Mouse (Mus musculus): Measurements from ENCODE around the gene Nek5. TPM values are rescaled to one million over a fixed set of nuclear protein-coding genes. Genes with fewer than 3 reads are reported as not detected.
"Not testable (repeated sequence)": the region's sequence is repeated elsewhere in the genome, so short reads cannot be mapped to it uniquely, and the experiment has no call there.

The Nek5 gene
- polyA plus RNA-seq, 1 experiment from 2014 or later = 3.4 TPM

DNA sequence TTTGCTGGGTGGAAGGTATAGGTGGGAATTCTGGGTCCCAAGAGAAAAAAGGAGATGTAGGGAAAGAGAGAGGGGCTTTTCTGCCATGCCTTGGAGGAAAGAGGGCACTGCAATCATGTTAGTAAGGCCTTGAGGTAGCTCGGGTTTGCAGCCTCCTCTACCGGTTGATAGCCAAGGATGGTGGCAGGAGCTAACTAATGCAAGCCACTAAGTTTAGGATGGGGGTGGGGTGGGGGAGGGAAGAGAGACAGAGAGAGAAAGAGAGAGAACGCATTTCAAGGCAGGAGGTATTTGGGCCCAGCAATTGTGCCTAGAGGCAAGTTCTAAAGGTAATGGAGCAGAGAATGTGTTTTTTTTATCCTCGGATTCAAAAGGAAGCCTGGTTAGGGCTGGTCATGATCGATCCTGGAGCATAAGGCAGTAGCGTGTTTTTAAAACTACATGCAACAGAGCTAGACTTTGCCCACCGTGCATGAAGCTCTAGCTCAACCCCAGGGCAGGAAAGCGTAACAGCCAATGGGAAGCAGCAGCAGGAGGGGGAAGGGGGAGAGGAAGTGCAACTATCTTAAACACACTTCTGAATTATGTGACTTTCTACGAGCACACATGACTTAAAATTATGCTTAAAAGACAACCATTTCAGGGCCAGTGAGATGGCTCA is 23.0 kb upstream of the Nek5 start:
- no peaks in the 10 kb centered on the region for H3K27me3 ChIP-seq

DNA sequence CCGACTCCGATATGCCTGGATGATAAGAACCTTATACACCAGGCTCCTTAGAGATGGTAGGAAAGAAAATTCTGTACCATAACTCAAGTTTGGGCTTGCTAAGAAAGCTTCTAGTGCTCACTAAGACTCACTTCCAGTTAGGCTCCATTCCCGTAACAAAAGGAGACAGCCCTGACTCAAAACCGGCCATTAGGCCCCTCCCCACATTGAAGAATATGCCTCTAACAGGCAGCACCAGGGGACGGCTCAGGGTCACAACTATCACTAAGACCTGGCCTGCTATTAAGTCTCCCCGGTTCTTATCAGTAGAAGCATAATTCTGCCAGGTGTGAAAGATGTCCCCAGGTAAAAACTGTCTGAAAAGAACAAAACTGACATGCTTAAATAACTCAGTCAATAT is 21.0 kb upstream of the Nek5 start:
- in situ Hi-C loops (cut with MboI; ENCODE audit: low pct_unique_long_range_greater_than_20kb) = no loop called here
- ChIA-PET CTCF (no interaction called here), POLR2A (no interaction called here)
- H3K27me3 ChIP-seq = no peaks in the 10 kb centered on the region
- ATAC-seq (no peak), DNase-seq (ENCODE audit: low read depth, low spot score) (no peak)
- TF ChIP-seq CTCF (IDR thresholded peaks at IDR 0.05) = no peak

More for the DNA sequence above, 23.0 kb upstream of the Nek5 start:
- no peak for DNase-seq (ENCODE audit: low read depth, low spot score)
- in situ Hi-C loops (cut with MboI; ENCODE audit: low pct_unique_long_range_greater_than_20kb) = no loop called here
- CTCF ChIA-PET = no interaction called here
- no peak for ATAC-seq
- TF ChIP-seq CTCF (IDR thresholded peaks at IDR 0.05) = no peak
- POLR2A ChIA-PET = interaction anchor here (0.6 to 0.7 kb wide), 3 partner anchors 12 to 77 kb away, joined by 3 to 6 read pairs (median 4); no protein-coding TSS in a partner anchor

DNA sequence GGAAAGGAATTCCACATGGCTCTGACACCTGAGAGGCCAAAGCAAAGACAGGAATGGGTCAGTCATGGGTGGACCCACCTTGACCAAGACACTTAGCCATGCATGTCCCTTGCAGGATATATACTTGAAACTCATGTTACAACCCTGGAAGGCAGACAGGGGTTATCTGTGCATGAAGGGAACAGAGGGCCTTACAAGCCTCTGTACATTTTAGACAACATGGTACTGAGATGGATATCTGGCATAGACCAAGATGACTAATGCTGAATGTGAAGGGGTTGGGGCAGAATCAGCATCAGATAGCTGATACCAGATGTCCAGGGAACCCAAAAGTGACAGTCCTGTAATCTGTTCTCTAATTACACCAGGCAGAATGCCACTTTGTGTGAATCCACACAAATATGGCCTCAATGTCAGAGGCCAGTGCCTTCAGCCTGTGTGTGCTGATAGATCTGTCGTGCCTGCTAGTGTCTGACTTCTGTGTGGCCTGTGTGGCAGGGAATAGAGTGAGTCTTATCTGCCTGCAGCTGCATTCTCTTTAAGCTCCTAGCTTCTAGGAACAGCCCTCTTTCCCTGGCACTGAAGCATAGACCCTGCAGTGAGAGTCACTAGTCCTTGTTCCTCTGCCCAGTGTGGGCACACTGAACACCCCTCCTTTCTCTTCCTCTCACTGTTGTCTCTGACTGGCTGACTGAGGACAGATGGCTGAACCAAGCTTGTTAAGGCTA is 19.1 kb upstream of the Nek5 start:
- in situ Hi-C loops (cut with MboI; ENCODE audit: low pct_unique_long_range_greater_than_20kb) = no loop called here
- no peak for ATAC-seq
- ChIA-PET POLR2A (no interaction called here), CTCF (no interaction called here)
- DNase-seq (ENCODE audit: low read depth, low spot score) = no peak
- TF ChIP-seq CTCF (IDR thresholded peaks at IDR 0.05) = no peak
- H3K27me3 ChIP-seq = no peaks in the 10 kb centered on the region

DNA sequence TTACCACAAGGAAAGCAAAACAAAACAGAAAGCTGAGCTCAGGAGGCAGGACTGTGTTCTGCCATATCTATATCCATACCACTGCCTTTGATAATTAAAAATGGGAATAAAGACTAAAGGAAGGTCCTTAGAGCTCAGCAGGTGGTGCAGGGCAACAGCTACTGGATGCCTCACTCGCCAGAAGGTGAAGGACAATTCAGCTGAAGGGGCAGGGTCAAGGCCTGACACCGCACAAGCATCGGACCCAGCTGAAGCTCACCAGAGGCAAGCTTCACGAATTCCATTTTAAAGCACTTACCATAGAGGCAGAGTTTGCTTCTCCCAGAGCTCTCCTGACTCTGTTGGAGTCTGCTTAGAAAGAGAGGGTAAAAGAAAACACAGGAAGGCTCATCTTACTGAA is 17.7 kb upstream of the Nek5 start:
- in situ Hi-C loops (cut with MboI; ENCODE audit: low pct_unique_long_range_greater_than_20kb) = no loop called here
- POLR2A ChIA-PET = no interaction called here
- CTCF ChIA-PET = interaction anchor here (1.0 to 1.6 kb wide), 7 partner anchors 10 to 50 kb away, joined by 3 to 6 read pairs (median 3); partner anchors contain the start of genes Nek3 and Vps36
- no peak for ATAC-seq
- no peaks in the 10 kb centered on the region for H3K27me3 ChIP-seq
- TF ChIP-seq CTCF (IDR thresholded peaks at IDR 0.05) = no peak
- DNase-seq (ENCODE audit: low read depth, low spot score) = no peak

DNA sequence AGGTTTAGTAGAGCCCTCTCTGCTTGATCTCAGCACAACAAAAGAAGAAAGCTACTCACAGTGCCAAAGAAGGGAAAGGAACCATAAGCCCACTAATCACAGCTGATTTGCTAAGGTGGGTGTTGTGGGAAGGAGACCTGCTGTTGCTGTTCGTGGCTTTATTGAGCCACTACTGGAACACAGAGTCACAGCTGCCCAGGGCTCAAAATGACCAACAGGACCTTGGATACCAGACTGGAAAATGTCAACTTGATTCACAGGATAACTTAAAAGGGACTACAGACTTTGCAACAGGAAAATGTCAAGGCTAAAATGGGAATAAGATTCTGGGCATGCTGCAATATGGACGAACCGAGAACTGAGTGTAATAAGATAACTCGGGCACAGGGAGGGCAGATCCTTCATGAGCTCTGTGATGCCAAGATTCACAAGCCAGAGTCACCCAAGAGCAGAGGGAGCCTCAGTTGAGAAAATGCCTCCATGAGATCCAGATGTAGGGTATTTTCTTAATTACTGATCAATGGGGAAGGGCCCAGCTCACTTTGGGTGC is 17.1 kb upstream of the Nek5 start:
- no peak for DNase-seq (ENCODE audit: low read depth, low spot score)
- ChIA-PET POLR2A (no interaction called here), CTCF (interaction anchor here (1.0 to 1.6 kb wide), 7 partner anchors 10 to 51 kb away, joined by 3 to 6 read pairs (median 3); partner anchors contain the start of genes Nek3 and Vps36)
- no peaks in the 10 kb centered on the region for H3K27me3 ChIP-seq
- ATAC-seq = no peak
- in situ Hi-C loops (cut with MboI; ENCODE audit: low pct_unique_long_range_greater_than_20kb) = no loop called here
- TF ChIP-seq CTCF (IDR thresholded peaks at IDR 0.05) = no peak

DNA sequence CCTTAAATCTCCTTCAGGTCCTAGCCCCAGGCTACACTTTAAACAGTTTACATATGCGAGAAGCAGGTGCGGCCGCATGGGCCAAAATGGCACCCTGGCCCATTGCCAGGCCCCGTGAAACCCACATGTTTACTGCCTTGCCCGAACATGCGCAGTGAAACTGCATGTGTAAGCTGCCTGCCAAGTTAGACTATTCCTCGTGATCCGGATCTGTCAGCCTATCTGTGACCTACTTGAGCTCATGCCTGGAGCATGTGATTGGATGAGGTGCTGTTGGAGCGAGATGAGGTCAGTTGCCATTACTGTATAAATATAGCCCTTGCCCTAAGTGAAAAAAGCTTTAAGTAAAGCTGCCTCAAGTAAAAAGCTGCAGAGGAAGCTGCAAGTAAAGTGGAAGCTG is 11.6 kb upstream of the Nek5 start:
- H3K27me3 ChIP-seq; in situ Hi-C loops (cut with MboI; ENCODE audit: low pct_unique_long_range_greater_than_20kb); ATAC-seq; DNase-seq (ENCODE audit: low read depth, low spot score); CTCF ChIA-PET: not testable (repeated sequence)
- POLR2A ChIA-PET = interaction anchor here (1.1 kb wide), 1 partner anchor 11 kb away, joined by 3 read pairs; no protein-coding TSS in a partner anchor

DNA sequence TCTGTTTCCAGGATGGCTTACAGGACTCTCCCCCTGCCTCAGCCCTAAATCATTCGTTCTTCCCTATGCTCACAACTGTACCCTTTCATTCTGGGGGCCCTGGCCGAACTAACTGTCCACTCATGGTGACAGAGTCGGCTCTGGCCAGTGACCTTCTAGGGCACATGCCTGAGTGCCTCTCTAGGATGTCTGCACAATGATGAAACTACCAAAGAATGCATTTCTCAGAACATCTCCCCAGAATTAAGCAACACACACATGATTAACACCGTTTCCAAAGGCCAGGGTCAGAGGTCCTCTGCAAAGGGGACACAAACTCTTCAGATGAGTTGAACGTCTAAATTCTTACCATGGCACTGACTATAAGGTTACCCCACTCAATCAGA is 9.9 kb upstream of the Nek5 start:
- ATAC-seq (peak; percentile 95), DNase-seq (ENCODE audit: low read depth, low spot score) (no peak)
- ChIA-PET POLR2A (no interaction called here), CTCF (no interaction called here)
- in situ Hi-C loops (cut with MboI; ENCODE audit: low pct_unique_long_range_greater_than_20kb) = no loop called here
- no peaks in the 10 kb centered on the region for H3K27me3 ChIP-seq
- no peak for TF ChIP-seq CTCF (IDR thresholded peaks at IDR 0.05)

DNA sequence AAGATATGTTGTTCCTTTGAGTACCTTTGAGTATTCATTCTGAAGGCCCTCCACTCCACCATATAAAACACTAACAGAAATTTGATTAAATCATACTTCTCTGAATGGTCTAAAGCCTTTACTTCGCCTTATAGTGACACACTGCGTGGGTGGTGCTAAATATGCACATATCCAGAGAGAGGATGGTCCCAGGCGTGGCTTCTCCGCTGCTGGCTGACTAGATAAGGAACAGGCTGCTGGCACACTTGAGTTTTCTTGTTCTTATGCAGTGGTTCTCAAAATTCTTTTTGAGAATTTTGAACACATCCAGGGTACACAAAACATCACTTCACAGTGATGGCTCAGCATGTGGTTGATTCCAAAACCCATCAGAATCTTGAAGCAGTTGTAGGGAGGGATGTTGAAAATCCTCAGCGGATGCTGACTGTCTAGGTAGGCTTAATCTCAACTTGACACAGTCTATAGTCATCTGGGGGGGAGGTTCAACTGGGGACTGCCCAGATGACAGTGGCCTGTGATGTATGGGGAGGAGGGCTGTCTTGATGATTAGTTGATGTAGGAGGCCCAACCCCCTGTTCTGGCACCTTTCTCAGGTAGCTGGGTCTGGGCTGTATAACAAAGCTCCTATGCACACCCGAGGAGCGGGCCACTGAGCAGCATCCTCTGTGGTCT is 9.4 kb upstream of the Nek5 start:
- in situ Hi-C loops (cut with MboI; ENCODE audit: low pct_unique_long_range_greater_than_20kb) = no loop called here
- DNase-seq (ENCODE audit: low read depth, low spot score) = no peak
- H3K27me3 ChIP-seq = no peaks in the 10 kb centered on the region
- POLR2A ChIA-PET = no interaction called here
- ATAC-seq = peak; percentile 38
- TF ChIP-seq CTCF (IDR thresholded peaks at IDR 0.05) = no peak
- CTCF ChIA-PET = no interaction called here

DNA sequence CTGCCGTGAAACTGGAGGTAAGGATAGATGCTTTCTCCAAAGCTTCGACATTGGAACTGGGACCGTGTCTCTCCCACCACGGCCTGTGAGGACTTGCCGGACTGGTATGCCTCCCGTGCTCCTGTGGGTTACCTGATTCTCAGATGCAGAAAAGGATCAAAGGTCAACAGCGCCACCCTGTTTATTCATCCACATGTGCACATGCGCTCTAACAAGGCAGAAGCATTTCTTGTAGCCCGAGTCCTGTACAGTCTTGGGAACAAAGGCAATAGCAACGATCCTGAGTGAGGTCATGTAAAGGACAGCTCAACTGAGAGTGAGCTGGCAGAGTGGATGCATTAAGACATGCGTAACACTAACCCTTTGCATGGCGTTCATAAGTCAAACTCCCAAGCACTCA is 7.2 kb upstream of the Nek5 start:
- H3K27me3 ChIP-seq = no peaks in the 10 kb centered on the region
- DNase-seq (ENCODE audit: low read depth, low spot score) (no peak), ATAC-seq (no peak)
- POLR2A ChIA-PET = no interaction called here
- CTCF ChIA-PET = interaction anchor here (1.2 kb wide), 2 partner anchors 10 to 34 kb away, joined by 3 to 6 read pairs; no protein-coding TSS in a partner anchor
- no peak for TF ChIP-seq CTCF (IDR thresholded peaks at IDR 0.05)
- in situ Hi-C loops (cut with MboI; ENCODE audit: low pct_unique_long_range_greater_than_20kb) = no loop called here

DNA sequence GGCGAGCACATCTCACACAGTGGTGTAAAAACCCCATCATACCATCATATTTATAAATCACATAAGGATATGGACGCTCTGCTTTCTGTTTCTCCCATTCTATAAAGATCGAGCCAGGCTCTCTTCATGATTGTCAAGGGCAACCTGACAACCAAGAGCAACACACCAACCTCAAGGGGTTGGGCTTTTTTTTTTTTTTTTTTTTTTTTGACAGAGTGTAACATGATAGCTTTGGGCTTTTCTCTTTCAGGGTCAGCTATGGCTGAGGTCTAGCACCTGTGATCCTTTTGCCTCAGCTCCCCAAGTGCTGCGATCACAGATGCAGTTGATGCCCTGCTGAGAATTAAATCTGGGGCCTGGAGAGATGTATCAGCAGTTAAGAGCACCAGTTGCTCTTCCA is 17.8 kb downstream of the Nek5 start:
- DNase-seq (ENCODE audit: low read depth, low spot score) (no peak), ATAC-seq (no peak)
- ChIA-PET CTCF (interaction anchor here (2.0 kb wide), 1 partner anchor 10 kb away, joined by 6 read pairs; no protein-coding TSS in a partner anchor), POLR2A (interaction anchor here (0.6 kb wide), 1 partner anchor 1109 kb away, joined by 3 read pairs; no protein-coding TSS in a partner anchor)
- no peaks in the 10 kb centered on the region for H3K27me3 ChIP-seq
- in situ Hi-C loops (cut with MboI; ENCODE audit: low pct_unique_long_range_greater_than_20kb) = no loop called here
- TF ChIP-seq CTCF (IDR thresholded peaks at IDR 0.05) = no peak

Data from Patski (cell line).